Mouse (Mus musculus) embryonic facial prominence, embryonic 10.5 days (tissue): ENCODE data around the gene Acap1. TPM values are rescaled to one million over a fixed set of nuclear protein-coding genes. Genes with fewer than 3 reads are reported as not detected.

Experiments used
- DNase-seq: peaks from one replicate; pipeline ENCODE4 v3.0.0-alpha.2; 2017; ENCODE audit warnings: low spot score
- H3K27ac ChIP-seq: fragments of 300-500 bp; sonication (generic); replicated peaks from 2 replicates; pipeline ENCODE4 v1.5.1; 2016; ENCODE audit warnings: mild to moderate bottlenecking
- H3K27me3 ChIP-seq: fragments of 300-500 bp; sonication (generic); replicated peaks from 2 replicates; pipeline ENCODE4 v1.6.1; 2016; ENCODE audit warnings: low read depth, mild to moderate bottlenecking; ENCODE audit not compliant: poor library complexity, severe bottlenecking
- H3K36me3 ChIP-seq: fragments of 300-500 bp; sonication (generic); replicated peaks from 2 replicates; pipeline ENCODE4 v1.6.1; 2016; ENCODE audit warnings: mild to moderate bottlenecking, moderate library complexity
- H3K4me1 ChIP-seq: fragments of 300-500 bp; sonication (generic); 2 replicates; pipeline ENCODE4 v1.6.1; 2016
- H3K4me3 ChIP-seq: fragments of 300-500 bp; sonication (generic); 2 replicates; pipeline ENCODE4 v1.5.1; 2016; ENCODE audit warnings: mild to moderate bottlenecking, moderate library complexity
- H3K9me3 ChIP-seq: fragments of 300-500 bp; sonication (generic); 2 replicates; pipeline ENCODE4 v1.6.1; 2016; ENCODE audit warnings: mild to moderate bottlenecking
- WGBS: fragments of 180-500 bp; shearing (Covaris S2); methylation state at CpG from one replicate; pipeline ENCODE4 v1.1.7; 2016; 5-methylcytosine and 5-hydroxymethylcytosine counted together
- polyA plus RNA-seq: library from polyadenylated mRNA; unstranded; fragments of >200 nt; fragmentation: Nextera tagmentation; extraction: Ambion mirVana; gene quantifications from 2 replicates; pipeline ENCODE4 v1.2.1, GENCODE M21; 2016

Acap1 gene
- polyA plus RNA-seq, 1 experiment from 2014 or later: 1.5 TPM

DNA sequence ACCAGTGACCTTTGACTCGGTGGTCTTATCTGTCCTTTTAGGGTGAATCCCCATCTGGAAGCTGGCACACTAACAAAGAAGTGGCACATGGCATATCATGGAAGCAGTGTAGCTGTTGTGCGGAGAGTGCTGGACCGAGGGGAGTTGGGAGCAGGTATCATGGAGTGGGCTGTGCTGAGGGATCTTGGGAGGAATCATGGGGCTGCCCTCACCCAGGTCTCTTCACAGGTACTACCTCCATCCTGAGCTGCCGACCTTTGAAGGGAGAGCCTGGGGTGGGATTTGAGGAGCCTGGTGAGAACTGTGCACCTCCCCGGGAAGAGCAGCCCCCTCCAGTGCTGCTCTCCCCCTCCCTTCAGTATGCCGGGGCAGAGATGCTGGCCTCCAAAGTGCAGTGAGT, 16.4 kb upstream of the Acap1 start:
- Histone ChIP-seq H3K27ac (no peak overlapping the region), H3K9me3 (no peaks in the 10 kb centered on the region), H3K4me1 (peaks cover 34% of the 10 kb centered on the region), H3K36me3 (peaks cover 91% of the 10 kb centered on the region), H3K4me3 (peak overlapping the region; percentile 14; the same call in 1 of the 2 replicates), H3K27me3 (no peaks in the 10 kb centered on the region)
- no peak for DNase-seq
- WGBS: 92% methylated on average over 6 of the region's 6 CpGs

DNA sequence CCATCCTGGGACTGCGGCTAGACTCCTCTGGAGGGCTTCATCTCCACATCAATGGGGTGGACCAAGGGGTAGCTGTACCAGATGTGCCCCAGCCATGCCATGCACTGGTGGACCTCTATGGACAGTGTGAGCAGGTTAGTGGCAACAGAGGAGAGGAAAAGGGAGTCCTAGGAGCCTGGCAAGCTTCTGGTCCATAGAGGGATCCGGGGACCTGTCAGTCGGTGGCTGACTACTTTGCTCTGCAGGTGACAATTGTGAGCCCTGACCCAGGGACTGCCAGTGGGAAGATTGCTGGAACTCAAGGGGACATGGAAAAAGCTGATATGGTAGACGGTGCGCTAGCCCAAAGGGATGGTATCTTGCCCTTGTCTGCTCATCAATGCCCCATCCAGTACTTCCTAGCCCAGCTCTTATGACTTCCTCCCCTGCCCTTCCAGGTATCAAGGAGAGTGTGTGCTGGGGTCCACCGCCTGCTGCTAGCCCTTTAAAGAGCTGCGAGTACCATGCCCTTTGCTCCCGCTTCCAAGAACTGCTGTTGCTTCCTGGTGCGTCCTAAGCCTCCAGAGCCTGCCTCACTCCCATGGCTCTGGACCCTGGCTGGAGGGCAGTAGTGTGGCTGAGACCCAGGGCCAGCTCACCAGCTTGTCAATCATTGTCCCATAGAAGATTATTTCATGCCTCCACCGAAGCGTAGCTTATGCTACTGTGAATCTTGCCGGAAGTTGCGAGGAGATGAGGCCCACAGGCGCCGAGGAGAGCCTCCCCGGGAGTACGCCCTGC, 15.6 kb upstream of the Acap1 start:
- H3K36me3 ChIP-seq: peaks cover 91% of the 10 kb centered on the region
- no peak overlapping the region for H3K4me3 ChIP-seq

DNA sequence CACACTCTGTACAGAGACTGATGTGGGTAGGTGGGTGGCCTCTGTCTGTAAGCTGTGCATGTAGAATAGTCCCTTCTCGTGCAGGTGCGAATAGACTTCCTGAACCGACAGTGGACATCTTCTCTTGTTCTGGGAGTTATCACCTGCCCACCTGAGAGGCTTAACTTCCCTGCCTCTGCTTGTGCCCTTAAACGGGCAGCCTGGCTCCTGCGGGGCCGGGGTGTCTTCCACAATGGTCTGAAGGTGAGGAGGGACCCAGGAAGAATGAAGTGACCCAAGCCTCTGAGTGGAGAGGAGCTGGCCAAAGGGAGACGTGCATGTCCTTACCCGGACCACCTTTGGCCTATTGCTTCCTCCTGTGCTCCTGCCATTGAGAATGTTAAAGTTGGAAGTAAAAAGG, 14.8 kb upstream of the Acap1 start:
- Histone ChIP-seq H3K4me1 (peaks cover 20% of the 10 kb centered on the region), H3K9me3 (no peaks in the 10 kb centered on the region), H3K27me3 (no peaks in the 10 kb centered on the region), H3K27ac (no peak overlapping the region), H3K36me3 (peaks cover 91% of the 10 kb centered on the region), H3K4me3 (no peak overlapping the region)
- DNase-seq: no peak
- WGBS: 92% methylated on average over 8 of the region's 8 CpGs

More for the DNA sequence above, 15.6 kb upstream of the Acap1 start:
- WGBS: 93% methylated on average over 17 of the region's 17 CpGs
- Histone ChIP-seq H3K27ac (no peak overlapping the region), H3K4me1 (peaks cover 28% of the 10 kb centered on the region), H3K9me3 (no peaks in the 10 kb centered on the region), H3K27me3 (no peaks in the 10 kb centered on the region)
- no peak for DNase-seq

DNA sequence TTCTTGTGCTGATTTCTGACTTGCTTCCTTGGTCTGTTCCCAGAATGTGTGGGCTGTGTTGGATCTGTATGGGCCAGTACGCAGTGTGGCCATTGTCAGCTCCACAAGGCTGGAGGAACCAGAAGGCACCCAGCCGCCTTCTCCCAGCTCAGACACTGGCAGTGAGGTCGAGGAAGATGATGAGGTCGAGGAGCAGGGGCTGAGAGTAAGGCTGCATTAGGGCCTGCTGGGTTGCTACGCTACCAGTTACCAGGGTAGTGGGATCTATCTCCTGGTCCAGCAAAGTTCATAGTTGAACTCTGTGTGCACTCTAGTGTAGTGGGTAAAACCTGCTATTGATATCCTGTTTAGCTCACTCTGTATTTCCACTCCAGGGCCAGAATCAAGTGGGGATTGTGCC, 13.8 kb upstream of the Acap1 start:
- Histone ChIP-seq H3K4me1 (peaks cover 11% of the 10 kb centered on the region), H3K27ac (no peak overlapping the region), H3K27me3 (no peaks in the 10 kb centered on the region), H3K9me3 (no peaks in the 10 kb centered on the region), H3K4me3 (no peak overlapping the region), H3K36me3 (peaks cover 95% of the 10 kb centered on the region)
- DNase-seq: no peak
- 87% methylated on average over 5 of the region's 5 CpGs for WGBS

DNA sequence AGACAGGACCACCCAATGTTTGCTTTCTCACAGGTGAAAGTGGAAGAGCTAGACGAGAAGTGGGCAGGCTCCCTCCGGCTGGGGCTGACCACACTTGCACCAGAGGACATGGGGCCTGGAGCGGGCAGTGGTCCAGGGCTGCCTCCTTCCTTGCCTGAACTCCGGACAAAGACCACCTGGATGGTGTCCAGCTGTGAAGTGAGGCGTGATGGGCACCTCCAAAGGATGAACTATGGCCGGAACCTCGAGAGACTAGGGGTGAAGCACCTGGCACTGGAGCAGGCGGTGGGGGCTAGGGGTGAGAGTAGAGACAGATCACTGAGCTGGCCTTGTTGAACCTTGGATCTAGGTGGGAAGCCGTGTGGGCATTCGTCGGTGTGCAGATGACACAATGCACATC, 13.3 kb upstream of the Acap1 start:
- no peaks in the 10 kb centered on the region for H3K9me3 ChIP-seq
- H3K4me1 ChIP-seq: peaks cover 12% of the 10 kb centered on the region
- H3K27ac ChIP-seq: no peak overlapping the region
- WGBS: 94% methylated on average over 11 of the region's 11 CpGs
- no peaks in the 10 kb centered on the region for H3K27me3 ChIP-seq
- no peak for DNase-seq
- H3K36me3 ChIP-seq: peaks cover 100% of the 10 kb centered on the region
- no peak overlapping the region for H3K4me3 ChIP-seq

DNA sequence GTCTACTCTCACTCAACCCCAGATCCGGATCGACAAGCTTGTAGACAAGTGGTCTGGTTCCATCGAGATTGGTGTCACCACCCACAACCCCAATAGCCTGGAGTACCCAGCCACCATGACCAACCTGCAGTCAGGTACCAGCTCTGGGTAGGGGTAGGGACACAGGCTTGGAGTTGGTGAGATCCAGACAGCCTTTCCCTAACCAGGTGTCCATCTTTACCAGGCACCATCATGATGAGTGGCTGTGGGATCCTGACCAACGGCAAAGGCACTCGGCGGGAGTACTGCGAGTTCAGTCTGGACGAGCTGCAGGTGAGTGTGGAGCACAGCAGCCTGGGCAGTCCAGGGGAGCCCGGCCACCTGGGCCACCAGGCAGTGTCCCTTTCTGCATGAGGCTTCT, 9.0 kb upstream of the Acap1 start:
- Histone ChIP-seq H3K4me1 (peaks cover 32% of the 10 kb centered on the region), H3K36me3 (peaks cover 65% of the 10 kb centered on the region), H3K4me3 (peak overlapping the region; percentile 16; the same call in 1 of the 2 replicates), H3K27ac (no peak overlapping the region), H3K9me3 (no peaks in the 10 kb centered on the region), H3K27me3 (no peaks in the 10 kb centered on the region)
- no peak for DNase-seq
- 96% methylated on average over 9 of the region's 9 CpGs for WGBS

DNA sequence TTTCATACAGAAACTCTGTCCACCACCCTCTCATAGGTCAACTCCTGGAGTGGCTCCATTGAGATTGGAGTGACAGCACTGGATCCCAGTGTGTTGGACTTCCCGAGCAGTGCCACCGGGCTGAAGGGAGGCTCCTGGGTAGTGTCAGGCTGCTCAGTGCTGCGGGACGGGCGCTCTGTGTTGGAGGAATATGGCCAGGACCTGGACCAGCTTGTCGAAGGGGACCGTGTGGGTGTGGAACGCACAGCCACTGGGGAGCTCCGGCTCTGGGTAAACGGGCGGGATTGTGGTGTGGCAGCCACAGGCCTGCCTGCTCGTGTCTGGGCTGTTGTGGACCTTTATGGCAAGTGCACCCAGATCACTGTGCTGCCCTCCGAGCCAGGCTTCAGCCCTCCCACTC, 7.6 kb upstream of the Acap1 start:
- no peak for DNase-seq
- Histone ChIP-seq H3K4me3 (peak overlapping the region; percentile 93), H3K27me3 (no peaks in the 10 kb centered on the region; the same call in 1 of the 2 replicates), H3K27ac (no peak overlapping the region), H3K4me1 (peaks cover 42% of the 10 kb centered on the region), H3K36me3 (peaks cover 52% of the 10 kb centered on the region), H3K9me3 (no peaks in the 10 kb centered on the region)
- 90% methylated on average over 13 of the region's 13 CpGs for WGBS

DNA sequence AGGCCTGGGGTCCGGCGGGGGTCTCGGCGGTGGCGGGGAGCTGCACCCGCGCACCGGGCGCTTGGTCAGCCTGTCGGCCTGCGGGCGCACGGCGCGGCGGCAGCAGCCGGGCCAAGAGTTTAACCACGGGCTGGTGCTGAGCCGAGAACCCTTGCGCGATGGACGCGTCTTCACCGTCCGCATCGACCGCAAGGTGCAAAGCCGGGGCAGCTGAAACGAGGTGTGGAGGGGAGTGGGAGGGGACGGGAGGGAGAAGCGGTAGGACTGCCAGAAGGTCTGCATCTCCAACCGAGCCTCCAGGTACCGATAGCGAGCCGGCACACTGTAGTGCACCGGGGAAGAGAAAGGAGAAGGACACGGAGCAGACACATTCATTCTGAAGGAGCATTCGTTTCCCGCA, 6.7 kb upstream of the Acap1 start:
- WGBS: under 1% methylated on average over 39 of the region's 39 CpGs
- H3K4me3 ChIP-seq: peak overlapping the region; percentile 93
- peak overlapping the region; percentile 99 for H3K27ac ChIP-seq
- H3K27me3 ChIP-seq: no peaks in the 10 kb centered on the region; the same call in 1 of the 2 replicates
- peaks cover 51% of the 10 kb centered on the region for H3K36me3 ChIP-seq
- H3K4me1 ChIP-seq: peaks cover 42% of the 10 kb centered on the region
- H3K9me3 ChIP-seq: no peaks in the 10 kb centered on the region
- no peak for DNase-seq

DNA sequence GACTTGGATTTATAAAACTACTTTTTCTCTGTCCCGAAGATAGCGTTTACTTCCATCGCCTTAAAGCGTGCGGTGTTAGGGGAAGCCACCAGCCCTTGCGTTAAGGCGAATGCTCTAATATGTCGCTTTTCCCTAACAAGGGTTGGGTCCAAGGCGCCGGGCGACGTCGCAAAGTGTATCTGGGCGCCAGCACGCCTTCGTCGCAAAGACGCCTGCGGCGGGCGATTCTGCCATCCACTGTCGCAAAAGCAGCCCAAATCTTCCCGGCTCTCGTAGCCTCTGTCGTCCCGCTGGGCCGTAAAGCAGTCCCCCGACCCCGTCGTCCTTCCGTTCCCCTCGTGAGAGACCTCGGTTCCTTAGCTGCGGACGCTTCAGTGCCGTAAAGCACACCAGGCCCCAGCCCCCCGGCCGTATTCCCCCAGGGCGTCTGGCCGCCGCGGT, 6.1 kb upstream of the Acap1 start:
- H3K27me3 ChIP-seq: no peaks in the 10 kb centered on the region; the same call in 1 of the 2 replicates
- peak overlapping the region; percentile 93 for H3K4me3 ChIP-seq
- under 1% methylated on average over 42 of the region's 42 CpGs for WGBS
- no peaks in the 10 kb centered on the region for H3K9me3 ChIP-seq
- peaks cover 42% of the 10 kb centered on the region for H3K4me1 ChIP-seq
- peak overlapping the region; percentile 99 for H3K27ac ChIP-seq
- H3K36me3 ChIP-seq: peaks cover 46% of the 10 kb centered on the region
- peak; percentile 98 for DNase-seq

DNA sequence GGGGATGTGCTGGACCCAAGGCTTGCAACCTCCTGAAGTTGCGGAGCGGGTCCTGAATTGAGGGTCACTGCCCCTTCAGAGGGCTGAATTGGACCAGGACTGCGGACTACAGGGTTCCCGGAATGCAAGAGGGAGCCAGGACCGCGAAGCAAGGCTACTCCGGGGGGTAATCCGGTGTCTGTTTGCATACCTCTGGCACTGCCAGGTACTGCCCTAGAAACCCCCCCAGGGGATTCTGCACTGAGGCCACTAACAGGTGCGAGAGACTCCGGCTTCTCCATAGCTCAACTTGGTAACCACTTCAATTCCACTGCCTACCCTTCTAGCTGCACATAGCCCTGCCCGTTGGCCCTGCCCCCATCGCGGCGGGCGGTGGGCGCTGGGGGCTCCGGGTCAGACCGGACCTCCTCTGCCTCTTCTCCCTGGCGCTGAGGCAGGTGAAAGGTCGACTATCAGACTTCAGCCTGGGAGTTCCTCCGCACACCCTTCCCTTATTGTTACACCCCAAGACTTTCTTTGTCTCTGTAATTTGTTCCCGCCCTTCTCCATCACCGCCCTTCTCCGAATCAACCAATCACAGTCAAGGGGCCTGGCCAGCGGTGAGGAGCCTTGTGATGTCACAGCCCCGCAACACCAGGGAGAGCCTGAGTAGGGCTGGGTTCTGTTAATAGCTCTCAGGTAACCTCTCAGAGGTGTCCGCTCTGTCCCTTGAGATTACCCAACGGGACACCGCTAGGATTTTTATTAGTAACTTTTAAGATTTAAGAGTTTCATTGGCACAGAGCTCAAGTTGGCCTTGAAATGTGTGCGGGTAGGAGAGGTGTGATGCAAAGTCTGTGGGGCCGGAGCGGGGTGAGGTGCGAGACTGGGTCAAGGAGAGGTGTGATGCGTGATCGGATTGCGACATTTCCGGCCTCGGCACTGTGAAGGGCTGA, 5.4 kb upstream of the Acap1 start, which contains the start of the genes 2810408A11Rik and Neurl4:
Gene 2810408A11Rik, minus strand, starts transcription at position 517 of the 935 bp plus-strand sequence.
Gene Neurl4, plus strand, starts transcription at position 602 of the 935 bp plus-strand sequence.
- Histone ChIP-seq H3K36me3 (peaks cover 39% of the 10 kb centered on the region), H3K9me3 (no peaks in the 10 kb centered on the region), H3K4me3 (peak within 1 kb of the TSS; percentile 93), H3K27ac (peak within 1 kb of the TSS; percentile 99), H3K4me1 (peaks cover 42% of the 10 kb centered on the region), H3K27me3 (no peaks in the 10 kb centered on the region; the same call in 1 of the 2 replicates)
- under 1% methylated on average over 38 of the region's 38 CpGs for WGBS
- DNase-seq: peak; percentile 94

DNA sequence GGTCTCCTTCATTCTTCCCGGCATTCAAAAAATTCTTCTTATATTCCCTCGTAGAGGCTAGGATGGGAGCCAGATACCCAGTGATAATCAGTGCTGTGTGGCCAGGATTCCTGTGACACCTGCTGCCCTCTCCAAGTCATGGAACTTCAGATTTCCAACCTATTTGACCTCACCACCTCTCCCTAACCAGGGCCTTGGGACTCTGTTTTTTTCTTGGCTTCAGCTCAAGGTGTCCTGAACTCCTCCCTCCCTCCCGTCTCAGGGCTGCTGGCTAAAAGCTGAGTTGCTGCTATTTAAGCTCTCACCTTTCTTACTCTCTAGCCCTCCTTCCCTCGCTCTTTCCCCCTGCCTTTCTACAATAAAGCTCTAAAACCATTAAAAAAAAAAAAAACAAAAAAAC, 4.5 kb upstream of the Acap1 start:
- Histone ChIP-seq H3K36me3 (peaks cover 30% of the 10 kb centered on the region), H3K4me1 (peaks cover 45% of the 10 kb centered on the region), H3K27me3 (no peaks in the 10 kb centered on the region; the same call in 1 of the 2 replicates), H3K9me3 (no peaks in the 10 kb centered on the region), H3K4me3 (peak overlapping the region; percentile 93), H3K27ac (peak overlapping the region; percentile 99)
- WGBS: 32% methylated on average over 4 of the region's 4 CpGs
- peak; percentile 28 for DNase-seq

DNA sequence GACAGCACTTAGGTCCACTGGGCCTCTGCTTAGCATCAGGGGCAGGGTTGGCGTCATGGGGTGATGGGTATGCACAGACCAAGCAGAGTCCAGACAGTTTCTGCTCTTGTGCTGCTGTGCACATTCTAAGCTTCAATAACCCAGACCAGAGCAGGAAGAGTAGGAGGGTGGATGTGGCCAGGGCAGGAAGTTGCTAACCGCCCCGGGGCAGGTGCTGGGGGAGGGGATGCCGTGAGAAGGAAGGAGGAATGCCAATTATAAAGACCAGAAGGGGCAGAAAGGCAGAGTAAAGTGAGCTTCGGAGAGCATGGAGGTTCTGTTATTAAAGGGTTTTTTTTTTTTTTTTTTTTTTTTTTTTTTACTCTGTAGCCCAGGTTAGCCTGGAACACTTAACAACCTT, 668 bp downstream of the Acap1 start:
- Histone ChIP-seq H3K4me3 (no peak overlapping the region), H3K9me3 (no peaks in the 10 kb centered on the region), H3K36me3 (peaks cover 10% of the 10 kb centered on the region; the same call in 1 of the 2 replicates), H3K27ac (no peak overlapping the region), H3K27me3 (no peaks in the 10 kb centered on the region; the same call in 1 of the 2 replicates), H3K4me1 (peaks cover 33% of the 10 kb centered on the region)
- no peak for DNase-seq
- 72% methylated on average over 5 of the region's 5 CpGs for WGBS
